Mouse (Mus musculus) G1E-ER4 (cell line): ENCODE results near the gene Man1a2. TPM values are rescaled to one million over a fixed set of nuclear protein-coding genes. Genes with fewer than 3 reads are reported as not detected.

Experiments used
- GATA1 ChIP-seq: IDR thresholded peaks from one replicate; pipeline ENCODE4 v1.8.0; 2012; ENCODE audit warnings: low read length, inconsistent platforms
- polyA plus RNA-seq: library from polyadenylated mRNA; stranded (reverse); fragments of >175 nt; gene quantifications from 2 replicates; pipeline ENCODE4 v1.2.3, GENCODE M21; 2012

Man1a2 gene
- polyA plus RNA-seq, 1 experiment, result 121 TPM

DNA sequence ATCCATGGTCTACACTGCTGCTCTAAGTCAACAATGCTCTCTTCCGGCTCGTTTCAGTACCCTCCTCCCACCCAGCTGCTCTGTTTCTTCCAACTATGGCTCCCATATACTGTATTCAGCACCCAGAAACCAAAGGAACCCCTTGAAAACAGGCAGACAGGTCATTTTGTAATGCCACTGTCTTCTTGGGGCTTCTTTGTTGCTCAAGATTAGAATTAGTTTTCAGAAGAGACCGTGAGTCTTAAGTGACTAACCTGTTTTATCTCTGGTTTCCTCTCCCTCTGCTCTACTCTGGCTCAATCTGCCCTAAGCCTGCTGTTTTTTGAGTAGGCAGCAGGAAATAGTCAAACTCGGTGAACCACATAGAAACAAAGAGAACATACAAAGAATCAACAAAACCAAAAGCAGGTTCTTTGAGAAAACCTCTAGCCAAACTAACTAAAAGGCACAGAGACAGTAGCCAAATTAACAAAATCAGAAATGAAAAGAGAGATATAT, 127.0 kb downstream of the Man1a2 start:
- no peak for TF ChIP-seq GATA1

GRCm38 (mm10) chr3:100554843-100555242, 130.5 kb downstream of the Man1a2 start:
- no peak for TF ChIP-seq GATA1

- no peak for TF ChIP-seq GATA1
Observed at GRCm38 (mm10) chr3:100552171-100552570, 133.1 kb downstream of the Man1a2 start.

DNA sequence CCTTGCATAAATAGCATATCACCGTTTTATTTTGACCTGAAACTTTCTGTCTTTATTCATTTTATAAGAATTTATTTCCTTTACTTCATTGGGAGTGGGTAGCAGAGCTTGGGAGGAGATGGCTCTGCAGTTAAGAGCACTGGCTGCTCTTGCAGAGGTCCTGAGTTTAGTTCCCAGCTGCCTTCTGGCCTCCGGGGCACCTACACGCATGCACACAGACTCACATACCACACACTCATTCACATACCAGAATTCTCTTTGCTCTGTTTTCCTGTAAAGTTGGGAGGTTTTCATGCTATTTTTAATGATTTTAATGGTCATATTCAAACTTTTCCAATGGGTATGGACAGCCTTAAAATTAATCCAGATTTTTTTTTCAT, 137.4 kb downstream of the Man1a2 start:
- TF ChIP-seq GATA1, result no peak

- TF ChIP-seq GATA1, result peak; percentile 47
Observed at GRCm38 (mm10) chr3:100547162-100547912, 138.0 kb downstream of the Man1a2 start.

- no peak for TF ChIP-seq GATA1
Observed at GRCm38 (mm10) chr3:100536686-100537085, 148.6 kb downstream of the Man1a2 start.

DNA sequence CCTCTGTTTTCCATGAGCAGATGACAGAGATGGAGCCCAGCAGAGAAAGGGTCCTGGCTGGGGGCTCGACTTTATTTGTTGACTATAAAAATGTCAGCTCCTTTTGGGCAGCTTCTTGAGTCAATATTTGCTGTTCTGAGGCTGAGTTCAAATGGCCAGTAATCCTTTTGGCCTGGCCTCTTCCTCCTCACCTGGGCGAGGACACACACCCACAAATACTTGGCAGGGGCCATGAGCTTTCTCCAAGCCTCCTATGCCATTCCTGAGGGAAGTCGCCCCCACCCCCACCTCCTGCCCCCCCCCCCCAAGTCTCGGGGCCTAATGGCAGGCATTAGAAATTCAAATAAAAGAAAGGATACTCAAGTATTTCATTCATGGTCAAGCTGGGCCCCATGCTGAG, 149.4 kb downstream of the Man1a2 start:
- no peak for TF ChIP-seq GATA1

DNA sequence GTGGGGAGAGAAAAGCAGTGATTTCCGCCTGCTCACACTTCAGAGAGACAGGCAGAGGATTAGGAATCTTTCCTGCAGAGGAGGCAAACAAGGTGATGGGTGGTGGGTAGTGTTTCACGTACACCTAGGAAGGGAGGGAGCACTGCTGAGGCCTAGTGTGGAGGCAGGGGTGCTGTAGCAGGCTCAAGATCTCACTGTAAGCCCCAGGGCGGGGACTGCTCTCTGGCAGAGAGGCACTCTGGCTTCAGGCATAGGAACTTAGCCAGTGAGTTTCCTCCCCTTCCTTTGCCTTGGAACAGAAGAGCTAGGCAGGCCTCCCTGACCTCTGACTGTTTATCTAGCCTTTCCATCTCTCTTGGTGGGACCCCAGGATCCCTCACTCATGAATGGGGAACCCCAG, 150.0 kb downstream of the Man1a2 start:
- no peak for TF ChIP-seq GATA1

DNA sequence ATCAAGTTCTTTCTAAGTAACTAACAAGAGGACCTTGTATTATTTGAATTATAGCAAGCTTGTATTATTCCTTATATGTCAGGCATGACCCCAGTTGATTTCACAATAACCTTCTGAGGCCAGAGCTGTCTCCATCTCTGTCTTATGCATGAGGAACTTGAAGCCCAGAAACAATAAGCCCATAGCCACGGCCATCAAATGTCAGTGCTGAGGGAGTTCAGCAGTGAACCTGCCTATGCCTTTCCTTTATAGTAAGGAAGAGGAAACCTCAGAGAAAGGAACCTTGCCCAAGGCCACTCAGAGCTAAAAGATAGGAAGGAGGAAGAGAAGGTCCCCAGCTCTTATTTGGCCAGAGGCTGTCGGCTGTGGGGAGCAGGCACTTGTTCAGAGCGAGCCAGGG, 150.9 kb downstream of the Man1a2 start:
- no peak for TF ChIP-seq GATA1

GRCm38 (mm10) chr3:100533429-100533828, 151.9 kb downstream of the Man1a2 start:
- TF ChIP-seq GATA1, result no peak

GRCm38 (mm10) chr3:100530919-100531318, 154.4 kb downstream of the Man1a2 start:
- TF ChIP-seq GATA1, result no peak

DNA sequence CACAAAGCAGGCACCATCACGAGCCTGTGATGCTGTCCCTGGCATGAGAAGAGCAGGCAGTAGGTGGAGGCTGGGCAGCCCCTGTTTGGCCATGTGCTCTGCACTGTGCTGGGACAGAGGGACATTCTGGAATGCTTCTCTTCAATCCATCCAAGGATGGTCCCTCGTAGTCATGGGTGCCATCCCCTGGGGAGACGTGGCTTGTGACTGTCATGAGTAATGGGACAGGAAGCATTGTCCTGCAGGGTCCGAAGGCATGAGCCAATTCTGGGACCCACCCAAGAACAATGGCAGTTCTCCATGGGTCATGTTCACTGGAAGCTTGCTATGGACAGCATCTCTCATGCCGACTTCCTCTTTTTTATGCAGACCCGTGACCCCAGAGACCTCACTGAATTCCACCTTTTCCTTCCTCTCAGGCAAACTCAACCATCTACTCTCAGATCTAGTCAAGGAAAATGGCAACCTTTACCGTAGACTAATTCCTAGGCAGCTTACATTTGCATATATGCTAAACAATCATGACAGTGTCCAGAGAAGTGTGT, 155.0 kb downstream of the Man1a2 start:
- no peak for TF ChIP-seq GATA1

DNA sequence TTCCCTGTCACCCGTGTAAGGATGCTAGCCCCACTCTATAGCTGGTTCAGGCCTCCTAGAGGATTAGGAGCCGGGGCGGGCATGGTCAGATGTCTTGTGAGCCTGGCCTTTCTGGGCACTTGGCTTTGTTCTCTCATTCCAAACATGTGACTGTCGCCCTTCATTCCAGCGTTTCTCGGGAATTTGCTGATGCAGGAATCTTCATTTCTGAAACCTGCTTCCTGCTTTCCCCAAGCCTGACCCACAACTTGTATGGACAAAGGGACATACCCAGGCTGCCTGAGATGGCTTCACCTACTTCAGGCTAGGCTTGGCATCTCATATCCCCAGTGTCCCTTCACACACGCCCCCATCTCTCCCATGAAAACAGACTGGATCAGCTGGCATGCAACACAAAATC, 162.6 kb downstream of the Man1a2 start:
- TF ChIP-seq GATA1, result no peak

- TF ChIP-seq GATA1, result no peak
Observed at GRCm38 (mm10) chr3:100521626-100522025, 163.7 kb downstream of the Man1a2 start.

DNA sequence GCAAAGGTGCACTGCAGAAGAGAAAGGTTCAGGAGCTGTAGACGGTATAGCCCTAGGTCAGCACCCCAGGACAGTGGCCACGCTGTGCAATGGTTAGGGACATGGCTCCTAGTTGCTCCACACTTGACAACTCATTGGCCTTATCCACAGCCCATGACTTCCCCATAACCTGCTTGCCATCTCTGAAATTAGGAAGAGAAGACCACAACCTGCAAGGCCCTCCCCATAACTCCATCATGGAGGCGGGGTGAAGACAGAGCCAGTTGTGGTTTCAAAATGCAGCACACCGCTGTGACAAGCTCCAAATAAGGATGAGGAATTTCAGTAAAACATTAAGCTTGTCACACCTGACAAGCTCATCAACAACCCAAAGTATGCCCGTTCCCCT, 169.6 kb downstream of the Man1a2 start:
- no peak for TF ChIP-seq GATA1

DNA sequence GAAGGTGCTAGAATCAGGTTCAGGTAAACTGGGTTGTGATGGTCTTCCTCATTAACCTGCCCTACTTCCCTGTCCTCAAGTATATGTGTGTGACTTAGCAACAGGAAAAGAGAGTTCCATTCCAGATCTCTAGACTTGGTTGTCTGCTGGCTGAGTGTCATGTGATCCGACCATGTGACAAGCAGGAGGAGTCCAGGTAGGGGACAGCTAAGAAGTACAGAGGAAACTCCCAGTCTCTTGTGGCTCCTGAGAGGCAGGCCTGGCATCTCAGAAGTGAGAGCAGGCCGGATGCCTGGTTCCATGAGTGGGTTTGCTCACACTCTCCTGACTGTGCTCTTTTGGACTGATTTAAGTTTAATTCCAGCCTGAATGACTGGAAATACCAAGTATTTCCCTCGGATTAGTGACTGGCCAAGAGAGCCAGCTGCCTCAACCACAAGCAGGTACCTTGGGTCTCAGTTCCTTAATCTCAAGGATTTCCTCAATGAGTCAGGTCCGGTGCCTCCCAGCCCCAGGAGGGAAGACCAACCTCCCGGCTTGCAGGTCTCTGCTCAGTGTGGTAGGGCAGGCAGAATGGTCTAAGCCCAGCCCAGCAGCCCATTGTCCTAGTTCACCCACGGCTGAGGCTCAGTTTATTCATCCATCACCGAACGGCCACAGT, 170.1 kb downstream of the Man1a2 start:
- no peak for TF ChIP-seq GATA1

Other genes with a start within 250 kb of the Man1a2 start
- gene Tent5c, start 196.2 kb downstream of the Man1a2 start, polyA plus RNA-seq, result 5.9 and 6.7 TPM in 2 replicates
- gene Vtcn1, start 140.0 kb upstream of the Man1a2 start, polyA plus RNA-seq, result not detected in 2 replicates
- gene Trim45, start 236.7 kb upstream of the Man1a2 start, polyA plus RNA-seq, result 0.52 and 0.58 TPM in 2 replicates